Comparison of ENCODE assay signal across 8 mouse cellular contexts in genomic region chr7:80587684-80588083, GRCm38 (mm10). TPM values are rescaled to one million over a fixed set of nuclear protein-coding genes. Genes with fewer than 3 reads are reported as not detected.
DNase-seq lines count a peak whose midpoint lies in the region; ATAC-seq lines count a peak whose summit lies in the region.

No protein-coding gene starts in this region.

- peak overlapping the region; percentile 18; the same call in 1 of the 2 replicates for H3K4me3 ChIP-seq in heart, embryonic 12.5 days

- no peak overlapping the region for H3K27ac ChIP-seq in heart, embryonic 12.5 days (ENCODE audit: poor library complexity, severe bottlenecking)

- peaks cover 45% of the 10 kb centered on the region for H3K36me3 ChIP-seq in heart, embryonic 12.5 days

- 25% methylated on average over 10 of the region's 10 CpGs for WGBS in heart, embryonic 12.5 days

- no peaks in the 10 kb centered on the region for H3K27me3 ChIP-seq in heart, embryonic 12.5 days (replicated peaks)

- no peaks in the 10 kb centered on the region for H3K9me3 ChIP-seq in heart, embryonic 12.5 days (replicated peaks)

- peak overlapping the region; percentile 66 for H3K4me2 ChIP-seq in heart, embryonic 12.5 days

- H3K9ac ChIP-seq in heart, embryonic 12.5 days, result peak overlapping the region; percentile 42; the same call in 1 of the 2 replicates

- ATAC-seq in heart, embryonic 12.5 days (ENCODE audit: insufficient number of reproducible peaks, low FRiP score), result peak; percentile 17; the same call in 1 of the 2 replicates

- peaks cover 18% of the 10 kb centered on the region for H3K4me1 ChIP-seq in heart, embryonic 12.5 days (replicated peaks)

- DNase-seq in kidney, adult 18-20 months, result peak; percentile 9
- DNase-seq in kidney, adult 9 months, result no peak
- DNase-seq in kidney, postnatal 4 days, result peak; percentile 40 to 56
- peak; percentile 63 for DNase-seq in retina, postnatal 1 day
- no peak for DNase-seq in frontal cortex, postnatal 25 days (ENCODE audit: low spot score in 2 of 2)
- no peak for DNase-seq in spleen, postnatal 10 days (ENCODE audit: low spot score in 2 of 2)
- no peak for DNase-seq in right cerebral cortex, adult 18-20 months

RNA-seq across cellular contexts. Expression of gene Blm, which starts 52.8 kb away (rescaled TPM):
- 26.7 and 29.7 TPM in 2 replicates for polyA plus RNA-seq in heart, embryonic 12.5 days (2016; fragmentation: Nextera tagmentation; extraction: Ambion mirVana)

Comparison
In these comparisons a context has a peak if more than half of its experiments do, and no peak if none do; other contexts are left out.
1. DNase-seq: peak in kidney, adult 18-20 months (single experiment), kidney, postnatal 4 days (2 of 2) and retina, postnatal 1 day (single experiment); none in kidney, adult 9 months (single experiment), frontal cortex, postnatal 25 days (0 of 2), spleen, postnatal 10 days (0 of 2) and right cerebral cortex, adult 18-20 months (single experiment).